ENCODE assay signal across 9 mouse cellular contexts in genomic region chr9:65460198-65460597, GRCm38 (mm10). TPM values are rescaled to one million over a fixed set of nuclear protein-coding genes. Genes with fewer than 3 reads are reported as not detected.
DNase-seq lines count a peak whose midpoint lies in the region; ATAC-seq and TF ChIP-seq lines count a peak whose summit lies in the region.
"Had no signal": no experiment of that assay in that cellular context is flagged by ENCODE, and none has a peak within 500 bp of the region (broad histone marks: within the 10 kb centered on the region; RNA-seq: fewer than 3 reads in every experiment).

No protein-coding gene starts in this region.

- ATAC-seq in forebrain, embryonic 16.5 days, result 0 out of 2 replicates have a peak, but pooled peaks have one; percentile 13
- no peak for ATAC-seq in liver, embryonic 13.5 days (ENCODE audit: low read depth)

- H3K9ac ChIP-seq in heart, adult 2 months (ENCODE audit: low read depth, low read length), result no peak overlapping the region
- no peak overlapping the region for H3K9ac ChIP-seq in CH12.LX (ENCODE audit: insufficient read depth, low read depth)
- H3K9ac ChIP-seq in forebrain, embryonic 16.5 days (replicated peaks; ENCODE audit: low read depth, low read length), result no peak overlapping the region
- H3K9ac ChIP-seq in liver, embryonic 13.5 days, result no peak overlapping the region

- in situ Hi-C loops in CH12.LX (cut with MboI; ENCODE audit: low pct_ligation_motif_present, low pct_unique_long_range_greater_than_20kb, low sequenced_read_pairs), result no loop called here

- H3K9me3 ChIP-seq in CH12.LX (replicated peaks; ENCODE audit: low read length), result peaks cover under 1% of the 10 kb centered on the region
- H3K9me3 ChIP-seq in forebrain, embryonic 16.5 days (ENCODE audit: control insufficient read depth, low read length), result no peaks in the 10 kb centered on the region
- no peaks in the 10 kb centered on the region for H3K9me3 ChIP-seq in liver, embryonic 13.5 days (replicated peaks)

- intact Hi-C loops in heart, adult 2 months (cut with DNase I), result loop anchor here (5.0 kb wide), 1 partner anchor 122 kb away; the partner anchor contains the start of gene Plekho2
- intact Hi-C loops in heart, postnatal 36 days (cut with DNase I), result loop anchor here (5.0 kb wide), 1 partner anchor 117 kb away; no protein-coding TSS in a partner anchor

- H3K4me3 ChIP-seq in heart, adult 2 months, result peak overlapping the region; percentile 94
- peak overlapping the region in 2 of 3 experiments; percentile 10 to 90 for H3K4me3 ChIP-seq in CH12.LX (replicated peaks in 1 of 3; ENCODE audit: low read depth in 2 of 3, low read length in 2 of 3, poor library complexity in 1 of 3)
- H3K4me3 ChIP-seq in forebrain, embryonic 16.5 days (replicated peaks; ENCODE audit: low read length), result peak overlapping the region; percentile 58
- H3K4me3 ChIP-seq in liver, embryonic 13.5 days (replicated peaks), result no peak overlapping the region
- H3K4me3 ChIP-seq in thymus, adult 2 months (ENCODE audit: control insufficient read depth, insufficient read depth, low read length), result no peak overlapping the region

- H3K36me3 ChIP-seq in heart, adult 2 months (ENCODE audit: control insufficient read depth, insufficient read depth, low read length), result no peaks in the 10 kb centered on the region
- peaks cover 1 to 15% of the 10 kb centered on the region in 2 experiments for H3K36me3 ChIP-seq in CH12.LX (replicated peaks in 1 of 2; ENCODE audit: control insufficient read depth in 1 of 2, insufficient read depth in 1 of 2, low read length in 1 of 2)
- H3K36me3 ChIP-seq in forebrain, embryonic 16.5 days (ENCODE audit: control insufficient read depth, insufficient read depth), result peaks cover 2% of the 10 kb centered on the region; the same call in 1 of the 2 replicates
- H3K36me3 ChIP-seq in liver, embryonic 13.5 days, result 0 out of 2 replicates have a peak, but pooled peaks cover under 1% of the 10 kb centered on the region
- no peaks in the 10 kb centered on the region for H3K36me3 ChIP-seq in thymus, adult 2 months (ENCODE audit: control insufficient read depth, insufficient read depth, low read length)

- no peak for DNase-seq in heart, adult 2 months
- DNase-seq in heart, postnatal 36 days, result no peak
- DNase-seq in CH12.LX (ENCODE audit: extremely low read depth) (no peak), adipocyte (ENCODE audit: low spot score) (no peak)
- DNase-seq in liver, embryonic 13.5 days, result no peak
- DNase-seq in thymus, adult 2 months, result no peak
- no peak for DNase-seq in spleen, postnatal 4 days (ENCODE audit: low spot score in 2 of 2)

- H3K27me3 ChIP-seq in heart, adult 2 months (ENCODE audit: control insufficient read depth, insufficient read depth, low read length), result no peaks in the 10 kb centered on the region
- H3K27me3 ChIP-seq in CH12.LX (replicated peaks), result no peaks in the 10 kb centered on the region
- H3K27me3 ChIP-seq in forebrain, embryonic 16.5 days (replicated peaks; ENCODE audit: control insufficient read depth, insufficient read depth, low read length), result no peaks in the 10 kb centered on the region
- no peaks in the 10 kb centered on the region for H3K27me3 ChIP-seq in liver, embryonic 13.5 days
- no peaks in the 10 kb centered on the region for H3K27me3 ChIP-seq in thymus, adult 2 months (ENCODE audit: control insufficient read depth, insufficient read depth, low read length)

- TF ChIP-seq CTCF in heart, adult 2 months (IDR thresholded peaks at IDR 0.05), result no peak
- no peak for TF ChIP-seq CTCF in CH12.LX (conservative IDR thresholded peaks at IDR 0.05 in 1 of 2, IDR thresholded peaks at IDR 0.05 in 1 of 2; ENCODE audit: low read depth in 2 of 2, low read length in 2 of 2)
- TF ChIP-seq CTCF in thymus, adult 2 months (IDR thresholded peaks at IDR 0.05; ENCODE audit: borderline replicate concordance, control insufficient read depth, extremely low read depth, insufficient read depth, low read length, poor library complexity), result no peak

- H3K4me2 ChIP-seq in CH12.LX (ENCODE audit: insufficient read depth, low read depth, poor library complexity, severe bottlenecking), result peak overlapping the region; percentile 30; the same call in 1 of the 2 replicates
- H3K4me2 ChIP-seq in forebrain, embryonic 16.5 days (ENCODE audit: low read length), result peak overlapping the region; percentile 63
- peak overlapping the region; percentile 85; the same call in 1 of the 2 replicates for H3K4me2 ChIP-seq in liver, embryonic 13.5 days

- TF ChIP-seq RAD21 in CH12.LX (IDR thresholded peaks at IDR 0.05; ENCODE audit: low read depth, low read length), result no peak

- TF ChIP-seq POLR2A in heart, adult 2 months (IDR thresholded peaks at IDR 0.05; ENCODE audit: insufficient read depth, low read depth, low read length), result no peak
- TF ChIP-seq POLR2A in CH12.LX (IDR thresholded peaks at IDR 0.05; ENCODE audit: low read depth, low read length), result no peak
- TF ChIP-seq POLR2A in thymus, adult 2 months (IDR thresholded peaks at IDR 0.05; ENCODE audit: control insufficient read depth, extremely low read depth, insufficient read depth, low read length, poor library complexity), result no peak

- 73% methylated on average over 3 of the region's 3 CpGs for WGBS in heart, adult 2 months
- WGBS in forebrain, embryonic 16.5 days, result 37% methylated on average over 3 of the region's 3 CpGs
- WGBS in liver, embryonic 13.5 days (ENCODE audit: insufficient replicate concordance), result 69% methylated on average over 3 of the region's 3 CpGs
- WGBS in thymus, adult 2 months, result 86% methylated on average over 3 of the region's 3 CpGs

- no peak for TF ChIP-seq EP300 in heart, adult 2 months (IDR thresholded peaks at IDR 0.05; ENCODE audit: insufficient read depth, low read depth, low read length)
- TF ChIP-seq EP300 in CH12.LX (IDR thresholded peaks at IDR 0.05; ENCODE audit: low read length), result no peak

- H3K27ac ChIP-seq in heart, adult 2 months, result no peak overlapping the region; the same call in 1 of the 2 replicates
- no peak overlapping the region for H3K27ac ChIP-seq in CH12.LX (ENCODE audit: insufficient read depth, low read depth)
- H3K27ac ChIP-seq in forebrain, embryonic 16.5 days (ENCODE audit: low read length), result peak overlapping the region; percentile 72
- no peak overlapping the region for H3K27ac ChIP-seq in liver, embryonic 13.5 days
- H3K27ac ChIP-seq in thymus, adult 2 months (ENCODE audit: control insufficient read depth, insufficient read depth, low read length), result no peak overlapping the region

- dilution Hi-C loops in CH12.LX (cut with MboI; ENCODE audit: extremely low pct_ligation_motif_present, extremely low pct_unique_long_range_greater_than_20kb, low sequenced_read_pairs), result no loop called here

- peaks cover 4% of the 10 kb centered on the region; the same call in 1 of the 2 replicates for H3K4me1 ChIP-seq in heart, adult 2 months (ENCODE audit: control insufficient read depth, insufficient read depth, low read length)
- H3K4me1 ChIP-seq in CH12.LX (ENCODE audit: control insufficient read depth in 1 of 2, insufficient read depth in 2 of 2), result peaks cover 5 to 21% of the 10 kb centered on the region in 2 experiments
- peaks cover 22% of the 10 kb centered on the region for H3K4me1 ChIP-seq in forebrain, embryonic 16.5 days (replicated peaks; ENCODE audit: control insufficient read depth, insufficient read depth, low read length)
- peaks cover 39% of the 10 kb centered on the region for H3K4me1 ChIP-seq in liver, embryonic 13.5 days (replicated peaks)
- peaks cover 10% of the 10 kb centered on the region for H3K4me1 ChIP-seq in thymus, adult 2 months (replicated peaks; ENCODE audit: control insufficient read depth, insufficient read depth, low read length)

- no peaks in the 10 kb centered on the region for H3K79me2 ChIP-seq in heart, adult 2 months (replicated peaks; ENCODE audit: control insufficient read depth, insufficient read depth, low read length)
- H3K79me2 ChIP-seq in CH12.LX (replicated peaks; ENCODE audit: control insufficient read depth, extremely low read depth, insufficient read depth, poor library complexity, severe bottlenecking), result peaks cover 10% of the 10 kb centered on the region

RNA-seq across cellular contexts. Expression of gene Spg21, which starts 0.5 kb away (rescaled TPM):
- total RNA-seq in heart, adult 2 months (2021), result 10 to 100 TPM; 11.4 to 12.1 TPM
- 8.8 and 21.1 TPM in 2 replicates for polyA plus RNA-seq in heart, adult 2 months (2012; rRNA removed)
- 10 to 100 TPM; 11.3 to 16.0 TPM for total RNA-seq in heart, postnatal 36 days (2021)
- total RNA-seq in CH12.LX (2012; rRNA removed), result 40.4 and 43.2 TPM in 2 replicates
- total RNA-seq in CH12.LX (2014; rRNA removed), result 131 and 136 TPM in 2 replicates
- 43.4 and 48.9 TPM in 2 replicates for polyA plus RNA-seq in CH12.LX (2012; ENCODE audit: insufficient read length, low read depth)
- 138 and 159 TPM in 2 replicates for polyA plus RNA-seq in forebrain, embryonic 16.5 days (2015; fragmentation: Nextera tagmentation; extraction: Ambion mirVana)
- 28.0 and 37.1 TPM in 2 replicates for polyA plus RNA-seq in liver, embryonic 13.5 days (2015; fragmentation: Nextera tagmentation; extraction: Ambion mirVana)
- 27.3 and 28.5 TPM in 2 replicates for polyA plus RNA-seq in thymus, adult 2 months (2012; rRNA removed)

RNA-seq across cellular contexts. Expression of gene Mtfmt, which starts 24.6 kb away (rescaled TPM):
- total RNA-seq in heart, adult 2 months (2021), result 1 to 10 TPM; 5.8 to 6.2 TPM
- 5.3 and 9.3 TPM in 2 replicates for polyA plus RNA-seq in heart, adult 2 months (2012; rRNA removed)
- 1 to 10 TPM; 7.1 to 7.5 TPM for total RNA-seq in heart, postnatal 36 days (2021)
- total RNA-seq in CH12.LX (2012; rRNA removed) (18.1 and 21.3 TPM in 2 replicates), CH12.LX (2014; rRNA removed) (23.9 and 26.3 TPM in 2 replicates)
- 26.2 and 26.3 TPM in 2 replicates for polyA plus RNA-seq in CH12.LX (2012; ENCODE audit: insufficient read length, low read depth)
- polyA plus RNA-seq in forebrain, embryonic 16.5 days (2015; fragmentation: Nextera tagmentation; extraction: Ambion mirVana), result 22.7 and 23.5 TPM in 2 replicates
- 8.4 and 10.6 TPM in 2 replicates for polyA plus RNA-seq in liver, embryonic 13.5 days (2015; fragmentation: Nextera tagmentation; extraction: Ambion mirVana)
- 16.2 and 18.4 TPM in 2 replicates for polyA plus RNA-seq in thymus, adult 2 months (2012; rRNA removed)

RNA-seq across cellular contexts. Expression of gene Slc51b, which starts 37.4 kb away (rescaled TPM):
- total RNA-seq in heart, adult 2 months (2021), result not detected
- not detected in 2 replicates for polyA plus RNA-seq in heart, adult 2 months (2012; rRNA removed)
- not detected for total RNA-seq in heart, postnatal 36 days (2021)
- total RNA-seq in CH12.LX (2012; rRNA removed) (not detected in 2 replicates), CH12.LX (2014; rRNA removed) (not detected in 2 replicates)
- polyA plus RNA-seq in CH12.LX (2012; ENCODE audit: insufficient read length, low read depth), result not detected in 2 replicates
- not detected in 2 replicates for polyA plus RNA-seq in forebrain, embryonic 16.5 days (2015; fragmentation: Nextera tagmentation; extraction: Ambion mirVana)
- not detected in 2 replicates for polyA plus RNA-seq in liver, embryonic 13.5 days (2015; fragmentation: Nextera tagmentation; extraction: Ambion mirVana)
- 0.22 TPM in 1 of 2 replicates, not detected in the other for polyA plus RNA-seq in thymus, adult 2 months (2012; rRNA removed)
- total RNA-seq: left cerebral cortex, postnatal 14 days had no signal

RNA-seq across cellular contexts. Expression of gene Ankdd1a, which starts 59.8 kb away (rescaled TPM):
- total RNA-seq in heart, adult 2 months (2021), result not detected
- polyA plus RNA-seq in heart, adult 2 months (2012; rRNA removed), result not detected in 2 replicates
- total RNA-seq in heart, postnatal 36 days (2021), result not detected
- total RNA-seq in CH12.LX (2012; rRNA removed) (not detected in 2 replicates), CH12.LX (2014; rRNA removed) (not detected in 2 replicates)
- polyA plus RNA-seq in CH12.LX (2012; ENCODE audit: insufficient read length, low read depth), result not detected in 2 replicates
- 0.24 and 0.46 TPM in 2 replicates for polyA plus RNA-seq in forebrain, embryonic 16.5 days (2015; fragmentation: Nextera tagmentation; extraction: Ambion mirVana)
- not detected in 2 replicates for polyA plus RNA-seq in liver, embryonic 13.5 days (2015; fragmentation: Nextera tagmentation; extraction: Ambion mirVana)
- 0.15 TPM in 1 of 2 replicates, not detected in the other for polyA plus RNA-seq in thymus, adult 2 months (2012; rRNA removed)

Comparison
In these comparisons a context has a peak if more than half of its experiments do, and no peak if none do; other contexts are left out.
1. H3K4me3 ChIP-seq: peak in heart, adult 2 months (single experiment), CH12.LX (2 of 3) and forebrain, embryonic 16.5 days (single experiment); none in liver, embryonic 13.5 days (single experiment) and thymus, adult 2 months (single experiment).
2. H3K4me2 ChIP-seq: peak in every context shown above with its lines; median percentile 85 in liver, embryonic 13.5 days; 63 in forebrain, embryonic 16.5 days; 30 in CH12.LX.